ENCODE assay signal across 17 mouse cellular contexts in genomic region chr3:30206123-30206522, GRCm38 (mm10).
"Had no signal": no experiment of that assay in that cellular context is flagged by ENCODE, and none has a peak within 500 bp of the region (broad histone marks: within the 10 kb centered on the region; RNA-seq: fewer than 3 reads in every experiment).

No protein-coding gene starts in this region.

- H3K4me1 ChIP-seq: liver, embryonic 13.5 days; liver, embryonic 15.5 days; stomach, embryonic 15.5 days had no signal

- H3K9ac ChIP-seq: liver, embryonic 13.5 days; liver, embryonic 15.5 days; liver, postnatal 0 days; lung, embryonic 15.5 days; midbrain, embryonic 13.5 days; midbrain, embryonic 15.5 days; stomach, embryonic 15.5 days had no signal

- H3K4me2 ChIP-seq: liver, embryonic 11.5 days; liver, embryonic 13.5 days; liver, embryonic 15.5 days; lung, embryonic 15.5 days; midbrain, embryonic 11.5 days; midbrain, embryonic 13.5 days; midbrain, embryonic 15.5 days; stomach, embryonic 15.5 days had no signal

- H3K36me3 ChIP-seq: liver, embryonic 13.5 days; liver, embryonic 15.5 days; lung, embryonic 15.5 days; midbrain, embryonic 13.5 days; midbrain, embryonic 15.5 days; stomach, embryonic 15.5 days had no signal

- H3K9me3 ChIP-seq: liver, embryonic 13.5 days; liver, embryonic 15.5 days; lung, embryonic 15.5 days; midbrain, embryonic 13.5 days; midbrain, embryonic 15.5 days; stomach, embryonic 15.5 days had no signal

- H3K27ac ChIP-seq: liver, embryonic 13.5 days; liver, embryonic 15.5 days; lung, embryonic 15.5 days; midbrain, embryonic 13.5 days; midbrain, embryonic 15.5 days; stomach, embryonic 15.5 days; stomach, postnatal 0 days had no signal

- DNase-seq: liver, embryonic 13.5 days; liver, postnatal 0 days; lung, adult 2 months; lung, postnatal 4 days; right cerebral cortex, postnatal 14 days; thymus, adult 18-20 months; thymus, postnatal 14 days; thymus, postnatal 36 days had no signal

- H3K27me3 ChIP-seq: liver, embryonic 13.5 days; liver, embryonic 15.5 days; lung, embryonic 15.5 days; midbrain, embryonic 13.5 days; midbrain, embryonic 15.5 days; stomach, embryonic 15.5 days had no signal

- ATAC-seq: liver, postnatal 0 days; lung, postnatal 0 days; midbrain, embryonic 13.5 days; midbrain, embryonic 15.5 days had no signal

- H3K4me3 ChIP-seq: liver, embryonic 13.5 days; liver, embryonic 15.5 days; lung, embryonic 15.5 days; midbrain, embryonic 13.5 days; midbrain, embryonic 15.5 days; stomach, embryonic 15.5 days had no signal
